Mouse (Mus musculus) midbrain, postnatal 0 days (tissue): ENCODE measurements around the gene Gm20388. TPM values are rescaled to one million over a fixed set of nuclear protein-coding genes. Genes with fewer than 3 reads are reported as not detected.

Experiments
- ATAC-seq: fragments of 200-750 bp; cut with Nextera tagmentation; 2 replicates; pipeline ENCODE4 v1.8.0; 2017; ENCODE audit warnings: moderate number of reproducible peaks, mild to moderate bottlenecking, moderate TSS enrichment, moderate library complexity; ENCODE audit not compliant: low FRiP score
- DNase-seq: peaks from one replicate; pipeline ENCODE4 v3.0.0-alpha.2; 2015; ENCODE audit warnings: low spot score
- H3K27ac ChIP-seq: fragments of 300-500 bp; sonication (generic); 2 replicates; pipeline ENCODE4 v1.5.1; 2014; ENCODE audit warnings: low read depth, mild to moderate bottlenecking, low read length, mixed read lengths
- H3K27me3 ChIP-seq: fragments of 300-500 bp; sonication (generic); 2 replicates; pipeline ENCODE4 v1.6.1; 2014; ENCODE audit warnings: low read length, control low read depth, mixed read lengths; ENCODE audit not compliant: insufficient read depth
- H3K36me3 ChIP-seq: fragments of 300-500 bp; sonication (generic); 2 replicates; pipeline ENCODE4 v1.6.1; 2014; ENCODE audit warnings: low read length, control low read depth, mixed read lengths; ENCODE audit not compliant: insufficient read depth
- H3K4me1 ChIP-seq: fragments of 300-500 bp; sonication (generic); 2 replicates; pipeline ENCODE4 v1.6.1; 2014; ENCODE audit warnings: mild to moderate bottlenecking, control low read depth, antibody characterized with exemption, low read length, mixed read lengths; ENCODE audit not compliant: insufficient read depth
- H3K4me2 ChIP-seq: fragments of 300-500 bp; sonication (generic); 2 replicates; pipeline ENCODE4 v1.6.1; 2014; ENCODE audit warnings: low read depth, mild to moderate bottlenecking, low read length, mixed read lengths; ENCODE audit not compliant: poor library complexity, severe bottlenecking
- H3K4me3 ChIP-seq: fragments of 300-500 bp; sonication (generic); 2 replicates; pipeline ENCODE4 v1.5.1; 2014; ENCODE audit warnings: low read depth, mild to moderate bottlenecking, low read length, moderate library complexity
- H3K9ac ChIP-seq: fragments of 300-500 bp; sonication (generic); replicated peaks from 2 replicates; pipeline ENCODE4 v1.6.1; 2014; ENCODE audit warnings: mild to moderate bottlenecking, low read length, moderate library complexity, mixed read lengths; ENCODE audit not compliant: poor library complexity, severe bottlenecking
- H3K9me3 ChIP-seq: fragments of 300-500 bp; sonication (generic); 2 replicates; pipeline ENCODE4 v1.6.1; 2016; ENCODE audit warnings: low read length, control low read depth
- CTCF ChIP-seq: IDR thresholded peaks from 2 replicates; pipeline ENCODE4 v1.5.1; 2016; ENCODE audit warnings: antibody characterized with exemption, mild to moderate bottlenecking
- WGBS: fragments of 180-500 bp; shearing (Covaris S2); extraction: QIAGEN DNeasy Blood & Tissue Kit; methylation state at CpG from one replicate; pipeline ENCODE4 v1.1.7; 2014; 5-methylcytosine and 5-hydroxymethylcytosine counted together
- polyA plus RNA-seq: library from polyadenylated mRNA; unstranded; fragments of >200 nt; fragmentation: Nextera tagmentation; extraction: Ambion mirVana; gene quantifications from 2 replicates; pipeline ENCODE4 v1.2.1, GENCODE M21; 2015
- total RNA-seq: library from RNA; depleted of rRNA; stranded (reverse); fragments of >200 nt; gene quantifications from 2 replicates; pipeline ENCODE4 v1.2.3, GENCODE M21; 2014

Gene Gm20388
- total and polyA plus RNA-seq, 2 experiments from 2014 or later, result 74.2 TPM; not detected in 1

DNA sequence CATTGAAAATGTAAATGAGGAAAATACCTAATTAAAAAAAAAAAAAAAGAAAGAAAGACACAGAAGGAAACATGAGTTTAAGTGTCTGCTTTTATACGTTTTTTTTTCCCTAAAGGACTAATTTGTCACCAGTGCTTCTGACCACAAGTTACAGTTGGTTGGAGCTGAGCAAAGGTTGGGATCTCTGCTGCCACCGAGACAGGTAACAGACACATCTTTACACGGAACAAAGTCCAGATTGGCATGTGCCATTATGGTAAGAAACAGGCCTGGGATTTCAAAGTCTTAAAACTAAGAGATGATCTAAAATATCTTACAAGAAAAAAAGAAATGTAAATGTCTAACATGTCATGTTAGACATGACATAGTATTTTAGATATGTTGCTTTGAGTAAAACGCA lies 3136.1 kb downstream of the Gm20388 start:
- DNase-seq (no peak), ATAC-seq (no peak)
- H3K27me3 ChIP-seq, result no peaks in the 10 kb centered on the region
- 79% methylated on average over 4 of the region's 4 CpGs for WGBS
- H3K4me1 ChIP-seq, result peaks cover 5% of the 10 kb centered on the region; the same call in 1 of the 2 replicates
- no peaks in the 10 kb centered on the region for H3K36me3 ChIP-seq
- H3K9me3 ChIP-seq, result no peaks in the 10 kb centered on the region
- H3K4me3 ChIP-seq, result no peak overlapping the region
- H3K27ac ChIP-seq, result no peak overlapping the region
- no peak overlapping the region for H3K9ac ChIP-seq
- no peak for TF ChIP-seq CTCF
- H3K4me2 ChIP-seq, result no peak overlapping the region

- H3K36me3 ChIP-seq, result no peaks in the 10 kb centered on the region
- no peak overlapping the region for H3K4me3 ChIP-seq
- ATAC-seq (no peak), DNase-seq (no peak)
- no peak overlapping the region for H3K9ac ChIP-seq
- TF ChIP-seq CTCF, result no peak
- H3K27ac ChIP-seq, result no peak overlapping the region
- H3K4me1 ChIP-seq, result peaks cover 5% of the 10 kb centered on the region; the same call in 1 of the 2 replicates
- WGBS, result 89% methylated on average over 7 of the region's 7 CpGs
- H3K9me3 ChIP-seq, result no peaks in the 10 kb centered on the region
- no peaks in the 10 kb centered on the region for H3K27me3 ChIP-seq
- no peak overlapping the region for H3K4me2 ChIP-seq
These were observed 3137.2 kb downstream of the Gm20388 start for GRCm38 (mm10) chr8:123047827-123048226.

GRCm38 (mm10) chr8:123048402-123048801 lies 3137.8 kb downstream of the Gm20388 start:
- Histone ChIP-seq H3K9ac (no peak overlapping the region), H3K27ac (no peak overlapping the region), H3K4me2 (no peak overlapping the region), H3K4me3 (no peak overlapping the region), H3K4me1 (peaks cover 2% of the 10 kb centered on the region; the same call in 1 of the 2 replicates), H3K36me3 (no peaks in the 10 kb centered on the region), H3K27me3 (no peaks in the 10 kb centered on the region), H3K9me3 (no peaks in the 10 kb centered on the region)
- 88% methylated on average over 7 of the region's 7 CpGs for WGBS
- no peak for DNase-seq
- TF ChIP-seq CTCF, result no peak
- no peak for ATAC-seq

- no peak overlapping the region for H3K27ac ChIP-seq
- 70% methylated on average over 5 of the region's 5 CpGs for WGBS
- no peaks in the 10 kb centered on the region for H3K27me3 ChIP-seq
- no peak overlapping the region for H3K4me2 ChIP-seq
- DNase-seq (no peak), ATAC-seq (no peak)
- H3K4me1 ChIP-seq, result no peaks in the 10 kb centered on the region
- H3K9ac ChIP-seq, result no peak overlapping the region
- H3K9me3 ChIP-seq, result no peaks in the 10 kb centered on the region
- H3K36me3 ChIP-seq, result no peaks in the 10 kb centered on the region
- H3K4me3 ChIP-seq, result no peak overlapping the region
- no peak for TF ChIP-seq CTCF
These were observed 3140.8 kb downstream of the Gm20388 start for GRCm38 (mm10) chr8:123051458-123051857.

GRCm38 (mm10) chr8:123062721-123063120 lies 3152.1 kb downstream of the Gm20388 start, which contains the start of gene Spg7:
TSS of gene Spg7 (plus strand) at chr8:123062942.
- Histone ChIP-seq H3K9ac (no peak within 1 kb of the TSS), H3K9me3 (no peaks in the 10 kb centered on the region), H3K27me3 (no peaks in the 10 kb centered on the region), H3K4me1 (peaks cover 5% of the 10 kb centered on the region; the same call in 1 of the 2 replicates), H3K27ac (no peak within 1 kb of the TSS), H3K4me2 (no peak within 1 kb of the TSS), H3K4me3 (no peak within 1 kb of the TSS), H3K36me3 (no peaks in the 10 kb centered on the region)
- TF ChIP-seq CTCF, result no peak
- no peak for ATAC-seq
- WGBS, result 70% methylated on average over 7 of the region's 7 CpGs
- no peak for DNase-seq

DNA sequence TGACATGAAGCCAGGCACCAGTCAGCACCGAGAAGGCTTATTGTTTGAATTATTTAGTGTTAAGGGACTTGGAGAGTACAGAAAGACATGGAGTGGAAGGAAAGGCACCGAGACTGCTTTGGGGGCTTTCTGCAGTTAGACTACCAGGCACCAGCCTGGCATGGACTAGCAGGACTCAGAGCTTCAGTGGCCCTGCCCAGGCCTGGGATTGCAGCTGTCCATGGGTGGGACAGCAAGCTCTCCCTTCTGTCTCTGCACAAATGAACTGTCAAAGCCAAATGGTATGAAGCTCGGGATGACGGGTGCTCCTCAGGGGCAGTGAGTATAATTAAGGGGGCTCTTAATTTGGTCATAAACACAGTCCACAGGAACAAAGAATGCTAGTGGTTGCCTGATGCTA lies 3153.4 kb downstream of the Gm20388 start:
- no peaks in the 10 kb centered on the region for H3K27me3 ChIP-seq
- DNase-seq, result no peak
- no peaks in the 10 kb centered on the region for H3K36me3 ChIP-seq
- H3K27ac ChIP-seq, result peak overlapping the region; percentile 93
- no peaks in the 10 kb centered on the region for H3K9me3 ChIP-seq
- TF ChIP-seq CTCF, result no peak
- WGBS, result 76% methylated on average over 4 of the region's 4 CpGs
- H3K9ac ChIP-seq, result no peak overlapping the region
- H3K4me1 ChIP-seq, result peaks cover 5% of the 10 kb centered on the region; the same call in 1 of the 2 replicates
- peak overlapping the region; percentile 97; the same call in 1 of the 2 replicates for H3K4me3 ChIP-seq
- ATAC-seq, result no peak
- peak overlapping the region; percentile 67; the same call in 1 of the 2 replicates for H3K4me2 ChIP-seq
